Mouse (Mus musculus) ovary, postnatal 10 days (tissue): ENCODE measurements around the gene Adgrl3.

Experiments
- DNase-seq: peaks from one replicate; pipeline ENCODE4 v3.0.0; 2022; ENCODE audit warnings: low spot score

The Adgrl3 gene

DNA sequence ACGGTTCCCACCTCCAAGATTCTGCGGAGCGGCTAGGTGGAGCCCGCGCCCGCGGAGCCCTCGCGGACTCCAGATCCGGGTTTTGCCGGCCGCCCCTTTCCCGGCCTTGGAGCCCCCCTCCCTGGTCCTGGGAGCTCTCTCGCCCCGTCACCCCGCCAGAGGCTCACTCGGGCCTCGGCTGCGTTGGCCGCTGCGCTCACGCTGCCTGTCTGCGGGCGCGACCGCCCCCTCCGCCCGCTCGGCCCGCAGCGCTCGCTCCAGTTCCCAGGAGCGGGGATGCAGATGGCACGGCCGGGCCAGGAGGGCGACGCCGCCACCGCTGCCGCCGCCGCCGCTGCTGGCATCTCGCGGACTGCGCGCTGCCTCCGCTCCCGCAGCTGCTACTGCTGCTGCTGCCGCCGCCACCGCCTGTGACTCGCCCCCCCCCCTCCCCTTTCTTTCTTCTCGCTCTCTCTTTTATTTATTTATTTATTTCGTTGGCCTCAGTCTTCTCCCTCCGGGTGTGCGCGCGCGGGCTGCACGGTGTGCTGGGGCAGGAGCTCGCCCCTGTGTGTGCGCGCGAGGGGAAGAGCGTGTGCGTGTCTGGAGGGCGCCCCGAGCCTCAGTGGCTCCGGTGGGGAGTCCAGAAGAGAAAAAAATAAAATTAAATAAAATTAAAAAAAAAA, at the start of gene Adgrl3:
Adgrl3 (plus strand) TSS at position 549 of the 665 bp plus-strand sequence.
- peak; percentile 78 for DNase-seq

DNA sequence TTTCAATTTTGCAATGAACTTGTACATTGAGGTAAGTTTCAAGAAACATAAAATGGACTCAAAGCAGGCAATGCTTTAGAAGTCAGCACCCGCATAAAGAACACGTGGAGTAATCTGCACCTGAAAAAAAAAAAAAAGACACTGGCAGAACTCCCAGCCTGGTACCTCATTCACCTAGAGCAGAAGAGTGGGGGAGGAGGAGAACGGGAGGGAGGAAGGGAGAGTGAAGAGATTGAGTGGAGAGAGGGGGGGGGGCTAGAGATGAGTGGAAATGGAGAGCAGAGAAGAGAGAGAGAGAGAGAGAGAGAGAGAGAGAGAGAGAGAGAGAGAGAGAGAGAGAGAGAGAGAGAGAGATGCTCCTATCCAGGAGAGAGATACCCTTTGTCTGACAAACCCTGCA, 772 bp upstream of the Adgrl3 start:
- no peak for DNase-seq

DNA sequence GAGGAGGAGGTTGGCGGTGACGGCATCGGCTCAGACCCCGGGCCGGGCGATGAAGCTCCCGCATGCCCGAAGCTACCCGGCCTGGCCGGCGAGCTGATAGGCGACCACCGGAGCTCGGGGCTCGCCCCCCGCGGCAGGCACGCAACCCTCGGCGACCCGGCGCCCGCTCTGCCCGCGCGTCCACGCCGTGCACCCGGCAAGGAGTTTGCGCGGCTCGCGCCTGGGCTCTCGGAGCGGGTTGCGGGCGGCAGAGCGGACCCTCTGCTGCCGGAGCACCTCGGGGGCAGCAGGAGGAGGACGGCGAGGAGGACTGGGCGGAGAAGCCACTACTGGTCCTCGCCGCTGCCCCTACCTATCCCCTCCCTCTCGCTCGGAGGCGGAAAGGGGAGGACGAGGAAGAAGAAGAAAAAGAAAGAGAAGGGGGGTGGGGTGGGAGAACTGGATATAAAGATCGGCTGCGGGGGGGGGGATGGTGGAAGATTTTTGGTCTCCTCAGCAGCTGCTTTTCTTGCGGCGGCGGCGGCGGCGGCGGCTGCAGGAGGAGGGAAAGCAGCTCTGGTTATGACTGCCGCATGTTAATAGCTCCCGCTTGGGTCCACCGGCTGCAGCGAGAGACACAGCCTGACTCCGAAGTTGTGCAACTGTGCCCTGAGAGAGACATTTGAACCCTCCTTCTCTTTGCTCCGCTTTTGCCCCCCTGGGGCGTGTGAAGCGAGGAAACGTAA, 505 bp downstream of the Adgrl3 start:
- DNase-seq: peak; percentile 40

DNA sequence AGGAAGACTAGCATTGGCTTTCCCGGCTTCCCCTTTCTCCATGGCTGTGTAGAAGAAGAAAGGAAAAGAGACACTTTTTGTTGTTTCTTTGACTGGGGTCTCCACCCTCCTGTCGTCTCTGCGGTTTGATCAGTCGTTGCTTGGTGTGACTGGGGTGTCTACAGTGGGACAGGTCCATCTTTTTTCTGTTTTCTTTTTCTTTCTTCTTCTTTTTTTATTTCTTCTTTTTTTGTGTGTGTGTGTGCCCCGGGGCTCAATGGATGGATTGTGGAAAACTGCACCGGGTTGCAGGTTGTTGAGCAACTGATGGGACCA, 1.0 kb downstream of the Adgrl3 start:
- DNase-seq: no peak

DNA sequence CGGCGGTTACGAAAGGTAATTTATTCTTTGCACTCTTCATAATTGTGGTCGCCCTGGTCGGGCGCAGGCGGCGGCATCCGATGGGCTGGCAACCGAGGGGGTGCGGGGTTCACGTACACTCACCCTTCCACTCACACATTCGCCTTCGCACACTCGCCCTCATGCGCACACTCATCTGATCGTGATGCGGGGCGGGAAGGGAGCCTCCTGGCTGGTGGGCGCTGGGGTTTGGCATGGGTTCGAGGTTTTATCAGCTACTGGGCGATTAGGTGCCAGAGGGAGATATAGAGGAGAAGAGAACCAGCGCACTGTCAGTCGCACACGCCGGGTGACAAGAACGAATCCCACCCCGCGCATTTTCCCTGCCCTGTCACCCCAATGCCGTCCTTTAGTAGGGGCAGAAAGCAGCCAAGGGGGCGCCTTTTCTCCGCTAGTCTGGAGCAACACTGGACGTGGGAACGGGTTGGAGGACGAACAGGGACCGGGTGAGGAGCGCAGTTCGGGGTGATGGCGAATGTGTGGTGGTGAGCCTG, 1.5 kb downstream of the Adgrl3 start:
- no peak for DNase-seq

DNA sequence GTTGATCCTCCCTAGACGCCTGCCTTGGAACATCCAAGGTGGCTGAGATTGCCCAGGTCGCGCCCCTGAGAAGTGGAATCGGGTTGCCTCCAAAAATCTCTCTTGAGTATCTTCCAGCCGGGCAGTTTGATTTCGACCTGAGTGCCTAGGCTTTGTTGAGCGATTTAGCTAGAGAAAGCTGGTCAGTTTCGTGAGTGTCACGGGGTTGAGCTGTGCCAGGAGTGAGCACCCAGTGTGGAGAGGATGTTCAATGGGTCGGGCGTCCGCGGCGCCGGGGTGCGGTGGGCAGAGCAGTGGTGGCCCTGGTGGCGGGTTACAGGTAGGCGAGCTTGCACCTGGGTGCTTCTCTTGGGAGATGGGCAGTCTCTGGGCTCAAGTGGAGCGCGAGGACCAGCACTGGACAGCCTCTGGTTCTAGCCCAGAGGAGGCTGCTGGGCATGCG, 1.9 kb downstream of the Adgrl3 start:
- peak; percentile 12 for DNase-seq

DNA sequence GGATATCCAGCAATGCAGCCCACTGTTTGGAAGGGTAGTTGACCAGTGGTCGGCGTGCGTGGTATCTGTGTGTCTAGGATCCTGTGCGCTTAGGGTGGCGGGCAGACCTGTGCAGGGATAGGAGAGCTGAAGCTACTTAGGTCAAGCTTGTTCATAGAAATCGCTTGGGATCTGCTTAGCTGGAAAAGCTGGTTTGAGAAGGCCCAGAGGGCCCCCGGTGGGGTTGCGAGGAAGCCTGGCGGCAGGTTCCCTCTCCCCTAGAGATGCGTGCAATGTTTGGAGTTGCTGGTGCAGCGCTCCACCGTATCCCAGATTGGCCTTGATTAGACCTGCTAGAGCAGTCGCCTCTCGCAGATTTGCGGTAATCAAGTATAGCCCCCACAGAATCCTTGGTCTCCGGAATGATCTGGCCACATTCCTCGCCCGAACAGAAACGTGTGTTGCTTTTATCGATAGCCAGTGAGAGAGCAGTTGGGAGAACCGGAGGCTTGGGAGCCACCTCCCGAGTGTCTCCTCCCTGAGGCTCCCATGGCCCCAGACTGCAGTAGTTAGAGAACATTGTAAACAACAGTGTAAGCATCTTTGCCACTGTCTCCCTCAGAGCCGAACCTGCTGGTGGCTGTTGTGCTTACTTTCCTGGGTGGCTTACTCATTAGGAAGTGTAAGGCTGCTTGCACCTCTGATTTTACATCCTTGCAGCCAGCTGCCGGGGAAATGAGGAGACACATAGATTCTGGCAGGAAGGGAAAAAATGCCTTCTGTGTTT, 2.6 kb downstream of the Adgrl3 start:
- peak; percentile 21 for DNase-seq

DNA sequence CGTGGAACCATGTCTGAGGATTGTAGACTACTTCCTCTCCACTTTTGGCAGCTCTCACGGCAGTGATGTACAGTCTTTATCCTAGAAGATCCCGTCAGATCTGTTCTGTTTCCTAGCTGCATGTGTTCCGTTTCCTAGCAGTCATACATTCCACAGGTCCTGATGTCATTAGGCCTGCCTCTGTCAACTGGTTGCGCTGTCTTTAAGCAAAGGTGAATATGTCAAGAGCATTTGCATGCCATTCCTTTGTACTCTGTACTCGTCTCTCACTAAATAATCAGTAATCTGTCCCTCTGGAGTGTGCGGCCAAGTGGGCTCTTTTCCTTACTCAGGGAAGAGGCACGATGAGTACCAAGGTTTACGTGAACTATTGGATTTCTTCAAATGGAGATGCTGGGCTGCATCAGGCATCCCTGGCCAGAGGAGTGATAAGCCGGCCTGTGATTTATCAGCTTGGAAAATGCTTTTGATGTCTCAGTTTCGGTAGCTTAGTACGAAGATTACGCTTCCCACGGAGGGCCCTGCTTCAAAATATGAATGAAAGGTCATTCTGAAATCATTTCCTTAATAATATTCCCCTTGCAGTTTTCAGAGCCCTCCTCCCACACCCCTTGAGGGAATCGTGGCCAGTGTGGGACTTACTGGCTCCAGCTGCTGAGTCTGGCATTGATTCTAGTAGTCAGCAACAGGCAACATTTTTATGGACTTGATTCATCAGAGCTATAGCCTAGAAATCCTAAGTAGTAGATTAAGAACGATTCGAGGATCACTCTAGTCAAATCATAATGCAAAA, 4.2 kb downstream of the Adgrl3 start:
- DNase-seq: no peak

DNA sequence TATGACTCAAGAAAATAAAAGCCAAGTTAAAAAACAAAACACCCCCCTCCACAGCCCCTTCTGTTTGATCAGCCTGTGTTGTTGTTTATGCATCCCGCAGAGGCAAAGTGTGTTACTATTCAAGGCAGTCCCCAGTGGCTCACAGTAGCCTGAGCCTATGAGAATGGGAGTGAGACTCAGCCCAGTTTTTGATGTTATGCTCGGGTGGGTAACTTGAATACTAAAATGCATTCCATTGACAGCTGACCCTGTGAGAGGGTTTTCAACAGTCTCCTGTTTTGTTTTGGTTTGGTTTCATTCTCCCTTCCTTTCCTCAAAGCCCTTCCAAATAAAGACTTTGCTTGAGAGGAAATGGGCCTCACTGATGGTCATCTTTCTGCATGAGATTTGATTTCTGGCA, 8.9 kb downstream of the Adgrl3 start:
- DNase-seq: no peak

DNA sequence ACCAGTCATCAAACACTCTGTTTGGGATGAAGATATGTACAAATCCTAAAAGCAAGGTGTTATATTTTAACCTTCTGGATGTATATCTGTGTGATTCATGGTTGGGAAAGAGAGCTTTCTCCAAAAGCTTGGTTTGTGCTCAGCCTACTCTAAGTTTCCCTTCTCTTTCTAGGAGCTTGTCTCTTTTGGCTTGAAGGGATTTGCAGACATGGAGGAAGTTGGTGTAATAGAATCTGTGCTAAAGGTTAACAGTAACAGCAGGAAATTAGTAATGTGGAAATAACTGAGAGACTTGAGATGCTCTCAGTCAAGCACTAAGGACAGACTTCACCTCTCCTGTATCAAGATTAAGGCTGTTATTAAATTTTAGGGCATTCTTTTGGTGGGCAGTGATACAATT, 17.2 kb downstream of the Adgrl3 start:
- no peak for DNase-seq

DNA sequence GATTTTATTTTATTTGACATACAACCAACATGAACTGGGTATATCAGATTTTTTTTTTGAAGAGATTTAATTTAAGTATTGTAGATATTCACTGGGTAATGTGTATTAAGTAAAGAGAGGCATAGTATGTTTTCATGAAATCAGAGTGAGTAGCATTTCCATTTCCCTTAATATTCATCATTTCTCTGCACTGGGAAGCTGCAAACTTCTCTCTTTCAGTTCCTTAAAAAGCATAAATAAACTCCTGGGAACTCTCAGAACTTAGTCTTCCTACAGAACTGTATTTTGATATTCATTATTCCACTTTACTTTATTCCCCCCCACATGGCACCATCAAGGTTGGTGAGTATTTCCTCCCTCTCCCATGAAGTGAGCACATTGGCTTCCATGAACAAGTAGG, 23.9 kb downstream of the Adgrl3 start:
- no peak for DNase-seq

DNA sequence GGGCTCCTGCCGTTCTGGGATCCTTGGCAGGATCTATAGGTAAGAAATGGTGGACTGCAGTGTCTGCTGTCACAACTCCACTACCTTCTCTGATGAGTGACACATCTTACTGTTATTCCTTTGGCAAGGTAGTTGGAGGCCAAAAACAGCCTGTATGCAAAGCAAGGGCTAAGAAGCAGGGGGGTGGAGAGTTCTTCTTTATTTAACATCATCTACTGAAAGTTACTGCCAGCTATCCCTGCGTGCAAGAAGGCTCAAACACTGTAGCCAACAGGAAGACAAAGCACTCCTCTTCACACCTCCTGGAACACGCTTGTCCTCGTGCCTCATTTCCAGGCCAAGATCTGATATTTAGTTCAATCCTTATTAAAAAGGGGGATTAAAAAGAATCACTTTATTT, 26.2 kb downstream of the Adgrl3 start:
- no peak for DNase-seq

DNA sequence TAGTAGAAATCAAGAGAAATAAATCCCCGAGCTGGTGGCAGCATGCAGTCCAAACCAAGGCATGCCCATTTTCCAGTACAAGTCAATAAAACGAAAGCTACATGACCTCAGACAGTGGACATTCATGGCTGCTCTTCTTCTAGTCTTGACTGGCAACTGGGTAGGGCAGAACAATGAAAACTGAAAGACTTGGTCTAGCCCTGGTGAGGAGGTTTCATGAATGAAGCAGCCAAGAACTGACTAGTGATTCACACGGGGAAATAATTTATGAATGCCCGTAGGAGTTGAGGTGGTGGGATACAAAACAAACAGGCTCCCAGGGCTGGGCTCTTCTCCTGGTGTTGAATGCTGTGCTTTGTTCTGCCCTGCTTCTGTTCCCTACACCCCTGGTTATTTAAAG, 34.7 kb downstream of the Adgrl3 start:
- no peak for DNase-seq

DNA sequence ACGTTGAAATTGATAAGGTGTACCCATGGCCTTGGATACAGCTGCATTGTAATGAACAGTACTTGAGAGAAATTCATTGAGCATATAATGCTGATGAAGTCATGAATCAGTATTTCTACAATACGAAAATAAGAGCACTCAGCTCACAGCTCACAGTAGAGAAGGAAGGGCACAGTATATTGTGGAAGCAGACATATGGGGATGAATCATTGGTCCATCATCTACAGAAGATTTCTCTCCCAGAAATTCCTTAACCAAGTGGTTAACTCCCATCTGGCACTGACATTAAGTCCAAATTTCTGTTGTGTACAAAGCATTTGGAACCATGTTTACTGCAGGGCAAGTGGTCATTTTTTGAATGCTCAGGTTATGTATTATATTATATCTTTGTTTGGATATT, 35.3 kb downstream of the Adgrl3 start:
- DNase-seq: no peak

DNA sequence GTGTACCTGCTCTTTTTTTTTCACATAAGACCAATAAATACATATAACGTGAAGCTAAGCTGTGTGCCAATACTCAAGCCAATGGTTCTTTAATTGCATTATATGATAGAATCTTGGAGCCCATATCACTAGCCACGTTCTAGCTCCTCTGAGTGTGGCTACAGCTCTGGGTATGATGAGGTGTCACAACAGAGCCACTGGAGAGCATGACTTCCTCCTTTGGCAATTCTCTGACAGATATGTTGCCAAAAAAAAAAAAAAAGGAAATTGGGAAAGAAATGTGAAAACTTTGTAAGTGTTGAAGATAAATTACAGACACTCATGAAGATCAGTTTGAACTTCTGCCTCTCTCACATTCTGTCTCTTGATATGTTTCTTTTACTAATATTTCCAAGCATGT, 38.2 kb downstream of the Adgrl3 start:
- DNase-seq: no peak

DNA sequence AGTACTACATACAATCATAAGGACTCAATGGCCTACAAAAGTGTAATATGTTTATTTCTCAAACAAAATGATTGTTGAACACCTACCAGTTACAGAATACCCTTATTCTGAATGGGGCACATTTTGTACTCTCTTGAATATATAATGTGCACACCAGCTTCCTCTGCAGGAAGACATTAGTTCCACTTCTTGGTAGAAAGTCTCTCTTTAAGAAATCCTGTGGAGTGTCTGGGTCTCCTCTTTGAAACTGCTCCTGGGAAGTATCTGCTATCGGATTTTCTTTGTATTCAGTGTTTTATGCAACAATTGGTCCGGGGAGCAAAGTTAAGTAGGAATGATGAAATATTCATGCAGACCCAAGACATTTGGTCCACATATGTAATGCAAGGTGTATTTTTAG, 41.0 kb downstream of the Adgrl3 start:
- no peak for DNase-seq

DNA sequence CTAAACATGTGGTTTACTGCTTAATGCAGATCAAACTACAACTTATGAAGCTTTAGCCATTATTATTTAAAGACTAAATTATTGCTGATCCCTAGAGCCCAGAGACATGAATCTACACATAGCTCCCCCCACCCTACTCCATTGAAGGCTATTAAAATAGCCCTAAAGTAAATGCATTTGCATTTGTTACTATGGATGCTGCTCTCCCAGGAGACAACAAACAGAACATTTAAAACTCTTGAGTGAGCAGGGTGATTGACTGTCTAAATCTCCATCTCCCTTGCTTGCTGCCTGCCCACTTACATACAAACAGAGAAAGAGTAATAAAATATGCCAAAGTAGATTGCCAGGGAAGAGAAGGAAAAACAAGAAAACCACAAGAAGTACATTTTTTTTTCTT, 41.4 kb downstream of the Adgrl3 start:
- DNase-seq: no peak

DNA sequence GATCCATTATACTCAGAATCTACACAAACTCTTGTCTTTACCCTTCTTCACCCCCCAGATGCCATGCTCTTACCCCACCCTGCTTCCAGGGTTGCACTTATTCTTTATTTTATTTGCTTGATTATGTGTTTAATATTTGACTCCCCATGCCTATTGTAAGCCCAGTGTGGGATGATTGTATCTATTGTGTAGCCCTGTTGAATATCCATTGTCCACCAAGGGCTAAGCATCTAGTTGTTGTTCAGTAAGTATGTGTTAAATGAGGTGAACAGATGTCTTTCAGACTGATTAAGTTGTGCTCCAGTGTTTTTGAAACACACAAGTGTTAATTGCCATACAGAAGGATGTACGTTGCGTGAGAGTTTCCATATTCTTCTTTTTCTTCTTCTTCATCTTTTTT, 44.1 kb downstream of the Adgrl3 start:
- no peak for DNase-seq

DNA sequence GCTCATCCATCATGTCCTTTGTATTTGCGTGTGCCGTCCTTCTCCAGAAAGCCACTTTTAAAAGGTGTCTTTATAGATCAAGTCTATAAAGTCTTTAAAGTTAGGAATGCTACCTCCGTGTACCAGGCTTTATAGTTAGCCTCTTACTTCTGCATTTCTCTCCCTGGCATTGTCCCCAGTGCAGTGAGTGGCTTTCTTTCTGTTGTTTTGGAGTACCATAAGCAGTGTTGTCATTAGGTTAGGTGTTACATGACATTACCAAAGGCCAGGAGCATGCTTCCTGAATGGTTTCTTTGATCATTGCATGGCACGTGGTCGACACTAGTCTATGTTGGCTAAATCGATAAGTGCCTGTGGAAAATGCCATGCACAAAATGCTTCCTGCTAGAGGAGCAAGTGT, 48.2 kb downstream of the Adgrl3 start:
- DNase-seq: no peak

DNA sequence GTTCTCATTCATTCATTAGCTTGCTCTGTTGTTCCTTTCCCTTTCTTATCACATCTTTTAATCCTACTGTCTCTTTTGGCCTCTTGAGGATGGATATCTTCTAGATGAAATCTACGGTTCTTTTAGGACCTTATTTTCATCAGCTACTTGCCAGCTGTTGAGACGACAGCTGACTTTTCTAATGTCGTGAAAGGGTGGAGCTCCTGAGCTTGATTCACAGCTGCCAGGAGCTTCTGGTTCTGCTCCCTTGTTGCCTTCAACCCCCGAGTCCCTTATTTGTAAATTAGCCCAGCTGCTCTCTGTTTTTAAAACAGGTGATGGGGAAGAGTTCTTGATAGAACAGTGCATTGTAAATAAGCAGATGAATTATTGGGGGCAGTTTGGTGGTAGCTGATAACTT, 48.9 kb downstream of the Adgrl3 start:
- DNase-seq: no peak

DNA sequence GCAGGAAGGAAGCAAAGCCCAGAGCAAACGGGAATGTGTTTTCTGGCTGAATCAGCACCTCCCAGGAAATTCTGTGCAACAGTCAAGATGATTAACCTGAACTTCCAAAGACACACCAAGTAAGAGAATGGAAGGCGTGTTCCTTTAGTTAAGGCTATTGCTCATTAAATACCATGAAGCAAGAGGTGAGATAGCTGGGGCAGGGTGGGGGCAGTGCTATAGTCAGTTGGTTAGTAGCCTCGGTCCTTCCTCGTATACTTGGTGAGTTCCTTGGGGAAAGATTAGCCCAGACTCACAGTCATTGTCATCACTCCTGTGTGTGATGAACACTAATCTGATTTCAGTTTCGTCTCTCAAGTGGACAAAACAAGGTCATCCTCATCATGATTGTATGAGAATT, 53.0 kb downstream of the Adgrl3 start:
- no peak for DNase-seq

DNA sequence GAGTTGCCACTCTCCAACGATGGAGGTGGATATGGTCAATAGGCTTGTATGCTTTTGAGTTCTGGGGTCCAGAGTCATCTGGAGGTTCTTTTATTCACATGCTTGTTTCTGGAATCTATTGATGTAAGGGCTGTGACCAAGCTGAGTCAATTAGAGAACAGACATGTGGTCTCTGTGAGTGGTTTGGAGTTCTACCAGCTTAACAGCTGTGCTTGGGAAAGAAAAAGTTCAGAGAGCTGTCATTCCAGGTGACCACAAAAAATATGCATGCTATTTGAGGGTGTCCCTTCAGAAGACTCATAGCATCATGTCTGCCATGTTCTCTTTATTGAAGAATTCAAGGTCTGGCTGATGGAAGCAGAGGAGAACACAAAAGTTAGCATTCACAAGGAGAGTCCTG, 53.9 kb downstream of the Adgrl3 start:
- no peak for DNase-seq
